Mouse (Mus musculus): Measurements from ENCODE around the gene Ubtd2.
A peak's percentile ranks its signal among the peaks of the same experiment; 100 is the strongest.

Gene Ubtd2

GRCm38 (mm10) chr11:32454800-32455506 lies at the start of gene Ubtd2:
Ubtd2 (plus strand) TSS chr11:32455370.
- DNase-seq (ENCODE audit: low read depth), result peak; percentile 94

- no peak for DNase-seq (ENCODE audit: low read depth)
Observed at GRCm38 (mm10) chr11:32407863-32408262, 47.3 kb upstream of the Ubtd2 start.

GRCm38 (mm10) chr11:32409052-32409451 lies 46.1 kb upstream of the Ubtd2 start:
- no peak for DNase-seq (ENCODE audit: low read depth)

GRCm38 (mm10) chr11:32409823-32410562 lies 45.2 kb upstream of the Ubtd2 start:
- no peak for DNase-seq (ENCODE audit: low read depth)

- no peak for DNase-seq (ENCODE audit: low read depth)
Observed at GRCm38 (mm10) chr11:32420001-32420400, 35.2 kb upstream of the Ubtd2 start.

GRCm38 (mm10) chr11:32423311-32423710 lies 31.9 kb upstream of the Ubtd2 start:
- DNase-seq (ENCODE audit: low read depth), result no peak

GRCm38 (mm10) chr11:32424600-32424999 lies 30.6 kb upstream of the Ubtd2 start:
- no peak for DNase-seq (ENCODE audit: low read depth)

GRCm38 (mm10) chr11:32425043-32425658 lies 30.0 kb upstream of the Ubtd2 start:
- no peak for DNase-seq (ENCODE audit: low read depth)

- DNase-seq (ENCODE audit: low read depth), result no peak
Observed at GRCm38 (mm10) chr11:32427537-32427936, 27.6 kb upstream of the Ubtd2 start.

- no peak for DNase-seq (ENCODE audit: low read depth)
Observed at GRCm38 (mm10) chr11:32435410-32436060, 19.6 kb upstream of the Ubtd2 start.

GRCm38 (mm10) chr11:32442576-32442975 lies 12.6 kb upstream of the Ubtd2 start:
- DNase-seq (ENCODE audit: low read depth), result no peak

- DNase-seq (ENCODE audit: low read depth), result no peak
Observed at GRCm38 (mm10) chr11:32444266-32444665, 10.9 kb upstream of the Ubtd2 start.

GRCm38 (mm10) chr11:32445135-32445534 lies 10.0 kb upstream of the Ubtd2 start:
- DNase-seq (ENCODE audit: low read depth), result no peak

GRCm38 (mm10) chr11:32445637-32446226 lies 9.4 kb upstream of the Ubtd2 start:
- peak; percentile 54 for DNase-seq (ENCODE audit: low read depth)

- DNase-seq (ENCODE audit: low read depth), result peak; percentile 78
Observed at GRCm38 (mm10) chr11:32450216-32450615, 5.0 kb upstream of the Ubtd2 start.

GRCm38 (mm10) chr11:32451306-32451705 lies 3.9 kb upstream of the Ubtd2 start:
- no peak for DNase-seq (ENCODE audit: low read depth)

- no peak for DNase-seq (ENCODE audit: low read depth)
Observed at GRCm38 (mm10) chr11:32452745-32453144, 2.4 kb upstream of the Ubtd2 start.

- DNase-seq (ENCODE audit: low read depth), result no peak
Observed at GRCm38 (mm10) chr11:32453353-32453915, 1.7 kb upstream of the Ubtd2 start.

GRCm38 (mm10) chr11:32454231-32454799 lies 855 bp upstream of the Ubtd2 start:
- DNase-seq (ENCODE audit: low read depth), result no peak

- peak; percentile 58 for DNase-seq (ENCODE audit: low read depth)
Observed at GRCm38 (mm10) chr11:32455507-32456141, 454 bp downstream of the Ubtd2 start.

- peak; percentile 29 for DNase-seq (ENCODE audit: low read depth)
Observed at GRCm38 (mm10) chr11:32456356-32456755, 1.2 kb downstream of the Ubtd2 start.

Data from naive thymus-derived CD4-positive, alpha-beta T cell, adult 2 months (primary cell).